In genomic region chr4:154623241-154623640, GRCm38 (mm10) we compare ENCODE assay signal across 33 mouse cellular contexts. TPM values are rescaled to one million over a fixed set of nuclear protein-coding genes. Genes with fewer than 3 reads are reported as not detected.
A peak's percentile ranks its signal among the peaks of the same experiment; 100 is the strongest.
DNase-seq lines count a peak whose midpoint lies in the region; ATAC-seq lines count a peak whose summit lies in the region.
"Had no signal": no experiment of that assay in that cellular context is flagged by ENCODE, and none has a peak within 500 bp of the region (broad histone marks: within the 10 kb centered on the region; RNA-seq: fewer than 3 reads in every experiment).

No protein-coding gene starts in this region.

- peaks cover 89% of the 10 kb centered on the region for H3K4me1 ChIP-seq in heart, embryonic 12.5 days (replicated peaks)
- H3K4me1 ChIP-seq in heart, embryonic 11.5 days (ENCODE audit: control insufficient read depth, insufficient read depth, low read length): peaks cover 22% of the 10 kb centered on the region; the same call in 1 of the 2 replicates
- H3K4me1 ChIP-seq in midbrain, embryonic 10.5 days: peaks cover 71% of the 10 kb centered on the region
- H3K4me1 ChIP-seq in midbrain, embryonic 11.5 days (ENCODE audit: control insufficient read depth, insufficient read depth, low read length): peaks cover 10% of the 10 kb centered on the region

- 70% methylated on average over 3 of the region's 3 CpGs for WGBS in heart, embryonic 12.5 days
- 73% methylated on average over 3 of the region's 3 CpGs for WGBS in heart, embryonic 11.5 days (ENCODE audit: insufficient replicate concordance)
- 85% methylated on average over 3 of the region's 3 CpGs for WGBS in midbrain, embryonic 10.5 days
- WGBS in midbrain, embryonic 11.5 days: 82% methylated on average over 3 of the region's 3 CpGs

- H3K27ac ChIP-seq in heart, embryonic 12.5 days (ENCODE audit: poor library complexity, severe bottlenecking): no peak overlapping the region
- H3K27ac ChIP-seq in heart, embryonic 11.5 days (ENCODE audit: low read depth, low read length): no peak overlapping the region
- H3K27ac ChIP-seq in midbrain, embryonic 10.5 days (replicated peaks): peak overlapping the region; percentile 38; the same call in 1 of the 2 replicates
- no peak overlapping the region for H3K27ac ChIP-seq in midbrain, embryonic 11.5 days (ENCODE audit: low read depth, low read length)
- H3K27ac ChIP-seq: embryonic facial prominence, embryonic 12.5 days; embryonic facial prominence, embryonic 15.5 days; forebrain, embryonic 12.5 days; hindbrain, embryonic 14.5 days; hindbrain, postnatal 0 days had no signal

- 0 out of 2 replicates have a peak overlapping the region, but pooled peaks have one; percentile 16 for H3K9ac ChIP-seq in heart, embryonic 12.5 days
- H3K9ac ChIP-seq in heart, embryonic 11.5 days (ENCODE audit: low read depth, low read length): no peak overlapping the region
- H3K9ac ChIP-seq in midbrain, embryonic 11.5 days (ENCODE audit: low read length): no peak overlapping the region
- H3K9ac ChIP-seq: embryonic facial prominence, embryonic 12.5 days; embryonic facial prominence, embryonic 15.5 days; forebrain, embryonic 12.5 days; hindbrain, embryonic 14.5 days had no signal

- H3K4me2 ChIP-seq in heart, embryonic 12.5 days: no peak overlapping the region
- H3K4me2 ChIP-seq in heart, embryonic 11.5 days: no peak overlapping the region
- no peak overlapping the region for H3K4me2 ChIP-seq in midbrain, embryonic 11.5 days
- H3K4me2 ChIP-seq: embryonic facial prominence, embryonic 12.5 days; embryonic facial prominence, embryonic 15.5 days; forebrain, embryonic 12.5 days; hindbrain, embryonic 14.5 days had no signal

- DNase-seq in heart, adult 11 months: peak; percentile 95
- DNase-seq in heart, adult 8-10 months (ENCODE audit: low spot score): no peak
- no peak for DNase-seq in midbrain, embryonic 10.5 days (ENCODE audit: low spot score)
- no peak for DNase-seq in midbrain, embryonic 11.5 days (ENCODE audit: low spot score, missing footprints)
- DNase-seq: adrenal gland, adult 2 months; adrenal gland, postnatal 14 days; B cell, adult 2 months; cerebellum, adult 11 months; cerebellum, adult 2 months; cerebellum, adult 9-11 months; gastrocnemius, postnatal 10 days; gastrocnemius, postnatal 36 days; kidney, adult 18-20 months; kidney, adult 9 months had no signal

- no peak overlapping the region for H3K4me3 ChIP-seq in heart, embryonic 12.5 days
- H3K4me3 ChIP-seq in heart, embryonic 11.5 days (ENCODE audit: low read depth, low read length): no peak overlapping the region
- no peak overlapping the region for H3K4me3 ChIP-seq in midbrain, embryonic 10.5 days
- H3K4me3 ChIP-seq in midbrain, embryonic 11.5 days (ENCODE audit: low read depth, low read length): no peak overlapping the region
- H3K4me3 ChIP-seq: embryonic facial prominence, embryonic 12.5 days; embryonic facial prominence, embryonic 15.5 days; forebrain, embryonic 12.5 days had no signal

- H3K27me3 ChIP-seq in heart, embryonic 12.5 days (replicated peaks): peaks cover 8% of the 10 kb centered on the region; the same call in 1 of the 2 replicates
- peaks cover 13% of the 10 kb centered on the region; the same call in 1 of the 2 replicates for H3K27me3 ChIP-seq in heart, embryonic 11.5 days (ENCODE audit: control insufficient read depth, insufficient read depth, low read length)
- peaks cover 100% of the 10 kb centered on the region for H3K27me3 ChIP-seq in midbrain, embryonic 10.5 days (ENCODE audit: low read depth, poor library complexity, severe bottlenecking)
- peaks cover 19% of the 10 kb centered on the region for H3K27me3 ChIP-seq in midbrain, embryonic 11.5 days (ENCODE audit: control insufficient read depth, insufficient read depth, low read length)
- H3K27me3 ChIP-seq: CH12.LX; embryonic facial prominence, embryonic 12.5 days had no signal

- ATAC-seq in heart, embryonic 12.5 days (ENCODE audit: insufficient number of reproducible peaks, low FRiP score): no peak
- no peak for ATAC-seq in heart, embryonic 11.5 days (replicated peaks; ENCODE audit: insufficient number of reproducible peaks, low FRiP score, low TSS enrichment)
- no peak for ATAC-seq in midbrain, embryonic 11.5 days (ENCODE audit: low FRiP score)
- ATAC-seq: forebrain, embryonic 16.5 days; hindbrain, postnatal 0 days; inflammation-experienced regulatory T-cells, adult 6 months; intestine, embryonic 16.5 days had no signal

- no peaks in the 10 kb centered on the region for H3K9me3 ChIP-seq in heart, embryonic 12.5 days (replicated peaks)
- H3K9me3 ChIP-seq in heart, embryonic 11.5 days (replicated peaks; ENCODE audit: control insufficient read depth, low read length): no peaks in the 10 kb centered on the region
- H3K9me3 ChIP-seq in midbrain, embryonic 10.5 days (replicated peaks): no peaks in the 10 kb centered on the region
- no peaks in the 10 kb centered on the region for H3K9me3 ChIP-seq in midbrain, embryonic 11.5 days (ENCODE audit: control insufficient read depth, low read length)
- H3K9me3 ChIP-seq: embryonic facial prominence, embryonic 12.5 days; embryonic facial prominence, embryonic 15.5 days; forebrain, embryonic 12.5 days had no signal

- no peaks in the 10 kb centered on the region for H3K36me3 ChIP-seq in heart, embryonic 12.5 days
- H3K36me3 ChIP-seq in heart, embryonic 11.5 days (ENCODE audit: control insufficient read depth, insufficient read depth, low read length): no peaks in the 10 kb centered on the region
- H3K36me3 ChIP-seq in midbrain, embryonic 10.5 days: no peaks in the 10 kb centered on the region
- H3K36me3 ChIP-seq in midbrain, embryonic 11.5 days (ENCODE audit: control insufficient read depth, insufficient read depth, low read length): no peaks in the 10 kb centered on the region
- H3K36me3 ChIP-seq: embryonic facial prominence, embryonic 12.5 days; embryonic facial prominence, embryonic 15.5 days; forebrain, embryonic 12.5 days; G1E had no signal

RNA-seq across cellular contexts. Expression of gene Prdm16, which starts 13.4 kb away (rescaled TPM):
- 10 to 100 TPM; 12.6 to 15.7 (median 14.3) TPM for total RNA-seq in heart, adult 8-10 months (2022)
- 21.8 and 23.0 TPM in 2 replicates for polyA plus RNA-seq in heart, embryonic 12.5 days (2016; fragmentation: Nextera tagmentation; extraction: Ambion mirVana)
- 14.2 and 14.8 TPM in 2 replicates for polyA plus RNA-seq in heart, embryonic 11.5 days (2014; fragmentation: Nextera tagmentation; extraction: Ambion mirVana)
- polyA plus RNA-seq in midbrain, embryonic 10.5 days (2016; fragmentation: Nextera tagmentation; extraction: Ambion mirVana): 12.5 and 14.1 TPM in 2 replicates
- 6.6 and 8.0 TPM in 2 replicates for polyA plus RNA-seq in midbrain, embryonic 11.5 days (2014; fragmentation: Nextera tagmentation; extraction: Ambion mirVana)
- total RNA-seq: CH12.LX had no signal
- polyA plus RNA-seq: G1E had no signal

RNA-seq across cellular contexts. Expression of gene Actrt2, which starts 44.4 kb away (rescaled TPM):
- total RNA-seq in heart, adult 8-10 months (2022): not detected
- polyA plus RNA-seq in heart, embryonic 12.5 days (2016; fragmentation: Nextera tagmentation; extraction: Ambion mirVana): not detected in 2 replicates
- polyA plus RNA-seq in heart, embryonic 11.5 days (2014; fragmentation: Nextera tagmentation; extraction: Ambion mirVana): not detected in 2 replicates
- not detected in 2 replicates for polyA plus RNA-seq in midbrain, embryonic 10.5 days (2016; fragmentation: Nextera tagmentation; extraction: Ambion mirVana)
- not detected in 2 replicates for polyA plus RNA-seq in midbrain, embryonic 11.5 days (2014; fragmentation: Nextera tagmentation; extraction: Ambion mirVana)
- total RNA-seq: adrenal gland, adult 2 months; adrenal gland, postnatal 14 days; adrenal gland, postnatal 4 days; CH12.LX; common myeloid progenitor, adult 5-6 weeks; G1E; gastrocnemius, adult 18-20 months; gastrocnemius, postnatal 10 days; gastrocnemius, postnatal 36 days; granulocyte monocyte progenitor cell, adult 5-6 weeks; heart, postnatal 14 days; hindbrain, postnatal 0 days had no signal
- polyA plus RNA-seq: adrenal gland, adult 2 months; cerebellum, adult 2 months; embryonic facial prominence, embryonic 12.5 days; embryonic facial prominence, embryonic 15.5 days; forebrain, embryonic 12.5 days; forebrain, embryonic 16.5 days; G1E; heart, embryonic 14.5 days; hindbrain, embryonic 11.5 days; hindbrain, embryonic 14.5 days; hindbrain, postnatal 0 days; inflammation-experienced regulatory T-cells, adult 6 months; intestine, embryonic 16.5 days had no signal
